Mouse (Mus musculus): ENCODE results near the gene Bag3.

GRCm38 (mm10) chr7:128511936-128512335 lies 11.5 kb upstream of the Bag3 start:
- TF ChIP-seq TAL1 (IDR thresholded peaks at IDR 0.05; ENCODE audit: low read length), result no peak
- TF ChIP-seq GATA1 (IDR thresholded peaks at IDR 0.05; ENCODE audit: low read length), result no peak
